Mouse (Mus musculus): ENCODE measurements at regions not wholly inside any gene's neighbourhood (a gene's known extent, or its start where the extent isn't known, plus 50 kb on each side); places are given as distances from the start of the nearest gene placed in this dataset.

DNA sequence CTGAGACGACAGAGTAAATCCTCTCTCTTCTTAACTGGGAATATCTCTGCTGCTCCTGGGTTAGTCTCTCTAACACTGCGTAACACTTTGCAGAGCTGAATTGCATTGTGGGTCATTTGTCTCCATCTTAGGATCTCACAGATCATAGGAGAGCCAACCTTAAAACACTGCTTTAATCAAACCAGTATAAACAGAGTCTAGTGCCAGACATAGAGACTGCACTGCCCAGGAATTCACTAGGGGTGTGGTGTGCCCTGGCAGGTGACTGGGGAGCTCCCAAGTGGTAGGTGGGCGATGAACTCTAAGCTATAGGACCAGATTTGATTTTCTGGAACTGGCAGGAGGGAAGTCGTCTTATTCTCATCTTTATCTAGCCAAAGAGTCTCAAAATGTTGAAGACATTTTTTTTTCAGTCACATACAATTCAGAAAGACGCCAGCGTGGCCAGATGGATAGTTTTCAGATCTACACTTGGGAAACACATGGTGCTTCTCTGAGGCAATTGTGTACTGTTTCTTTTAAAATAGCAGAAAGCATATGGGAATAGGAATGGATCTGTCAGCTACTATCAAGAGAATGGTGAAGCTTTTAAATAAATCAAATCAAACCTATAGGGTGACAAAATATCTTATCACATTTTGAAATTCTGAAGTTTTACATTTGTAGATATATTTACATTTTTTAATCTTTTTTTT, 175.7 kb downstream of the Spry2 start:
- DNase-seq (ENCODE audit: extremely low spot score in 1 of 2, low spot score in 1 of 2), result no peak

DNA sequence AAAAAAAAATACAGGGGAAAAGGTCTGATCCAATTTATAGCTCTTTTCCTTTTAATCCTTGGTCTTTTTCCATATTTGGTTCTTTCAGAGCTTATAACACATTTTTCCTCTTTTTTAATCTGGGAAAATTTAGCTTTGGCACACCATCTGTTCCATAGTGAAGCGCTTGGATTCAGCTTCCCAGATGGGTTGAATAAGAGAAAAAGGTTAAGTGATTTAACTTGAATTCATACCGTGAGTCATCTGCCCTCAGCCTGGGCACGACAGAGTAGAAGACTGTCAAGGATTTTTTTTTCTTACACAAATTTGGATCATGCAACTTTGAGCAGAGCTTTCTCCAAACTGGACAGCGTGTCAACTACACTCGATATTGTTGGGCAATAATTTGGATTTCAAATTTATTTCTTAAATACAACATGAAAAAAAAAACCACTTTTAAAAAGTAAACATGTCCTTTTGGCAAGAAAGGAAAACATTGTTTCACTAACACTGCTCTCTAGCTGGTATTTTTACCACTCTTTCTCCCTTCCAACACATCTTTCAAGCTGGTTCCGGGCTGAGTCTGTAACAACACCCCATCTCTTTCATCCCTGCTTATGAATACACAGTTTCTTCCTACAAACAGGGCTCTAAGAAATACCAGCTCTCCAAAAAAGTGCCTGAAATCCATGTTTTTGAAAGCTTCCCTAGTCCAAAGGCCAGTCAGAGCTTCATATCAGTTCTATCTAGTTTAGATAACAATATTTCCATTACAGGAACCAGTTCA, 177.8 kb downstream of the Spry2 start:
- no peak for DNase-seq (ENCODE audit: extremely low spot score in 1 of 2, low spot score in 1 of 2)

DNA sequence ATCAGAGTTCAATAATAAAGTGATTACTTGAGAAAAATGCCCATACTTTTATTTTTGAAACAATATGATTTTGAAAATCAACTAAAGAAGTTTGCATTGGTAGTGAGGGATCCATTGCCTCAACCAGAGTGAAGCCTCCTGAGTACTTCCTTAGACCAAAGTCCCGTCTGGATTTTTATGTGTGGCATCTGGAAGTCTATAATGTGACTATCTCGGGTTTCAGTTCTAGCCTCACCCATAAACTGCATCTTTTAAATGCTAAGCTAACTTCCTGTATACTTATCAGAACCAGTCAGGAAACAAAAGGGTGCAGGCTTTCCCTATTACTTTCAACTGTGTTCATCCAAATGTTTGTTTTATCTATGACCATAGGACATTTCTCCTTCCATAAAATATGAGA, 178.8 kb downstream of the Spry2 start:
- DNase-seq (ENCODE audit: extremely low spot score in 1 of 2, low spot score in 1 of 2), result no peak

DNA sequence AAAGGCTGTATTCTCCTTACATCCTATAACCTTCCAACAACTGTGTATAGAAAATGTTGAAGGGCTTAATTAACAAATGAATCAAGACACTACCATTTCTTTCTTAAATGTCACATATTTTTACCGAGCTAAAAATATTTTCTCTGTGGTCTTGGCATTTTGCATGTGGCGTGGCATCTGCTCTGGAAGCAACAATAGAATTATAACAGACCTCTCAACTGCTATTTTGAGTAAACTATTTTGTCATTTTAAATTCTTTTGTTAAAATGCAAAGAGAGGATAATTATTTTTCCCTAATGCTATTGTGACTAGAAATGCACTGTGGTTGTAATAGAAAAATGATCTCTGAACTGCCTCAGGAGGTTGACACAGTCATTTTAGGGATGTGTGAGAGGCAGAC, 187.9 kb downstream of the Spry2 start:
- DNase-seq (ENCODE audit: extremely low spot score in 1 of 2, low spot score in 1 of 2), result no peak

DNA sequence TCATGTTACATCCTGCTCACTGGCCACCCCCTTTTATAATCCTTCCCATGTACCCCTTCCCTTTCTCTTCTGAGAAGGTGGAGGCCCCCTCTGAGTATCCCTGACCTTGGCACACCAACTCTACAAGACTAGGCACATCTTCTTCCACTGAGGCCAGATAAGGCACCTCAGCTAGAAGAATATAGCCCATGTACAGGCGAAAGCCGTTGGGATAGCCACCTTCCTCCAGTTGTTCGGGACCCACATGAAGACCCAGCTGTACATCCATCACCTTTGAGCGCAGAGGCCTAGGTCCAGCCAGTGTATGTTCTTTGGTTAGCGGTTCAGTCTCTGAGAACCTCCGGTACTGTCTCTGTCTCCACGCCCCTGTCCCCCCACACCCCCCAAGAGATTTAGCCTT, 189.9 kb downstream of the Spry2 start:
- no peak for DNase-seq (ENCODE audit: extremely low spot score in 1 of 2, low spot score in 1 of 2)

DNA sequence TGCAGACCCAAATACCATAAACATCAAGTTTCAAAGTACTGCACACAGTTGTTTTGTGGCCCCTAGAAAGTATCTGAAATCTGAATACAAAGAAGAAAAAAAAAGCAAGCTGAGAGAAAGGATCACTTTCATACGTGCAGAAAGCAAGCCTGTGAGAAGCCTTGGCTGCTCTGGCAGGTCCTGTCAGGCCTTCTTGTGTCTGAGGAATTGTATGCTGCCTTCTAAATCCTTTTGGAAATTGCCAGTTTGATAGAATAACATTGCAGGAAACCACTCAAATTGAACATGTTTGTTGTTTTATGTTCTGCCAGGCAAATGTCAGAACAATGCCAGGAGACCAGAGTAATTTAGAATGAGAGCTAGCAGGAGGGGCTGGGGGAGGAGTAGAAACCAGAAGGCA, 198.0 kb downstream of the Spry2 start:
- no peak for DNase-seq (ENCODE audit: extremely low spot score in 1 of 2, low spot score in 1 of 2)

DNA sequence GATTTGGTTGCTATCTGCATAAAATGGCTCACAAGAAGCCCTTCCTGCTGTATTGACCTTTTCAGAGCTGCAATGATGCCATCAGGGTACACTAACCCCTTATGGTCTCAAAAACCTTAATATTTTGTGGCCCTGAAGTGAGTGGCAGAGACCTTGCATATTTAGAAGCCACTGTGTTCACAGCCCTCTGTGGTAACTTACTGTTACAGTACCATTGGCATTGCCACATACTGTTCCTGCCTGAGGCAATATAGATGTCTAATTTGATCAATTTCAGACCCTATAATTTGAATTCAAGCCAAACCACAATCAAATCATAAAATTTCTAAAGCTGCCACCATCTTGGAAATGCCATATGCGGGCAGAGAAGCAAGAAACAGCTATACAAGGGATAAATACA, 198.5 kb downstream of the Spry2 start:
- DNase-seq (ENCODE audit: extremely low spot score in 1 of 2, low spot score in 1 of 2), result no peak

DNA sequence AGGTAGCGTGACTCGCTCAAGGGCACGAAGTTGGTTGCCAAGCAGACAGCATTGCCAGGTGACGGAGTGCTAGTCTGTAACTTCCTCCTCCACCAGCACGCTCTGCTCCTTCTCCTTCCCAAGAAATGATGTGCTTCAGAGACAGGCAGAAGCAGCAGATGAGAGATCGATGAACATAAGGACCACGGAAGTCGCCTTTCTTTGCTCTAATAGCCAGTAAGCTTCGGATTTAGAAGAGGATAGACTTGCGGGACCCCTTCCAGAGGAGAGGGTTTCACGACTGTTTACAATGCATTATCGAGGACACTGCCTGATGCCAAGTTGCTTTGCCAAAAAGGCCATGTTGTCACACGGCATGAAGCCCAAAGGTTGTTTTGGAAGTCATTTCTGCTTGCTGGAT, 199.2 kb downstream of the Spry2 start:
- no peak for DNase-seq (ENCODE audit: extremely low spot score in 1 of 2, low spot score in 1 of 2)

DNA sequence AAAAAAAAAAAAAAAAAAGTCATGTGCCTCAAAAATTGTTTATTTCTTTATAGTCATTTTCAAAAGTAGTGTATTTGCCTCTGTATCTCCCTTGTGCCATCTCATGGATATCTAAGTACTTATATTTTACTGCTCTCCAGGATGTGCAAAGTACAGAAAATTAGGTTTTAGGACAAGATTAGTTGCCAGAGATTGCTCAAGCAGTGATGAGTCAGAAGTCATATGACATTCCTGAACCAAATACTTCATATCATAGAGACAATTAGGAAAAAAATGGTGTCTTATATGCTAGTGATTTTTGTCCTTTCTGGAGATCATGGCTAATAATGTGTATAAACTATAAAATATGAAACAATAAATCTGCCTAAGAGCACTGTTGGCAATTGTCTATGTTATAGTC, 201.7 kb downstream of the Spry2 start:
- DNase-seq (ENCODE audit: extremely low spot score in 1 of 2, low spot score in 1 of 2), result no peak

DNA sequence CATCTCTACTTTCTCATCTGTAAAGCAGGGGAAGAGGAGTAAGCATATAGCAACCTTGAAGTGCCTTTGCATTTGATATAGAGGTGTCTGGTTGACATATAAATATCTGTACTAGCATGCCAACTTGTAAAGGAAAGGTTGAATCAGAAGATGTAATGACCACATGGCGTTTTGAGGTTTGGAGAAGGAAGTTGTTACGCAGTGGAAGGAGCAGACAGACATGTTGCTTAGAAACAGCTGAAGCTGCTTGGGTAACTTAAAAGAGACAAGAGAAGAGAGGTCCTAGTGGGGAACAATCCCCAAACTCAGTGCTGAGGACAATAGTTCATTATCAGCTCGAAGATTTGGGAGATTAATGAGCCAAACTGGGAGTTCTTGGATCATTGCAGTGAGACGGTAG, 202.9 kb downstream of the Spry2 start:
- DNase-seq (ENCODE audit: extremely low spot score in 1 of 2, low spot score in 1 of 2), result no peak

DNA sequence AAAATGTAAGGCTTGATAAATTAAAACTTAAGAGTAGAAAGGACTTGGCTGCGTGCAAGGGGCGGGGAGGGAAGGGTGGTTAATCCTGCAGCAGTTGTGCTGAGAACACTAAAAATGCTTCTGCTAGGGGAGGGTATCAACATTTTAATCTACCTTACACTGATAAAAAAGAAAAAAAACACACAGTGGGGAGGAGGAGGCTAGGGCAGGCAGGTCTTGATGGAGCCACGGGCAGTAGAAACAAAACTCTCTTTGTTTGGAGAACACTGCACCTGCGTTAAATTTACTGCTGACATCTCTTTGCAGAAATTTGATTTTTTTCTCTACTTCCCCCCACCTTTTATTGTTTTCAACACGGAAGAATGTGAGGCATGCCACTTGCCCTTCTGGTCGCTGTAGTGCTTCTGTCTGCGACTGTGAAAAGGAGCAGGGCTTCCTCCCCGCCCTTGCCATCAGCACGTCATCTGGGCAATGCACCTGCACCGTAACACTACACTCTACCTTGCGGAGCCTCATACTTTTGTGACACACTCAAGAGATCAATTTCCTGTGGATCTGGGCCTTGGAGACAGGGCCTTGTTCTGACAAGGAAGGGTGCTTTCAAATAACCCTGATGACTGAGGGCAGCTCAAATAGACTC, 211.7 kb downstream of the Spry2 start:
- no peak for DNase-seq (ENCODE audit: extremely low spot score in 1 of 2, low spot score in 1 of 2)

DNA sequence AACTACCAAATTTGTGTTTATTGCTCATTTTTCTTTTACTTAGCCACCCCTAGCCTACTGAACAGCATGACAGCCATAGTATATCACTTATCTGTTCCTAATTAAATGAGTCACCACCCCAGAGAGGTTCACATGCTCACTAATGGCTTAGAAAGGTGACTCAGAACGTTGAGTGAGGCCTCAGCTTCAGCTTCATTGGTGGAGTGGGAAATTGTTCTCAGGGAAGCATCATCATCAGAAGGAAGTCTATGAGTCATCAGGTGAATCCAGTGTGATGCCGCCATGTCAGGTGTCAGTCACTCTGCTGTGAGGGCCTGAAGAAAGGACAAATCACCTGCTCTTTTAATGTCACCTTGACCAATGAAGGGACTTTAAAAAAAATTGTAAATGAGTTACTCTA, 212.3 kb downstream of the Spry2 start:
- DNase-seq (ENCODE audit: extremely low spot score in 1 of 2, low spot score in 1 of 2), result no peak

DNA sequence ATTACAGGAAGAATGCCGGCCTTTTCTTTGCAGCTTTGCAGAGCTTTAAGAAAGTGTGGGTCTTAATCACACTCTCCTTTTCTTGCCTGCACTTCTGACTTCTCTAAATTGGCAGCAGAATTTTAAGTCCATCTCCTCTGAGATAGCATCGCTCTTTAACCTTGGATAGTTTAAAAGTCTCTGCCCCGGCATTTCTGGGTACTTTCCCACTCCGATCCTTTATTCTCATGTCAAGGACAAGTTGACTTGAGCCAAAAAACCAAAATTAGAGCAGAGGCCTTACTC, 220.0 kb downstream of the Spry2 start:
- DNase-seq (ENCODE audit: extremely low spot score in 1 of 2, low spot score in 1 of 2), result no peak

DNA sequence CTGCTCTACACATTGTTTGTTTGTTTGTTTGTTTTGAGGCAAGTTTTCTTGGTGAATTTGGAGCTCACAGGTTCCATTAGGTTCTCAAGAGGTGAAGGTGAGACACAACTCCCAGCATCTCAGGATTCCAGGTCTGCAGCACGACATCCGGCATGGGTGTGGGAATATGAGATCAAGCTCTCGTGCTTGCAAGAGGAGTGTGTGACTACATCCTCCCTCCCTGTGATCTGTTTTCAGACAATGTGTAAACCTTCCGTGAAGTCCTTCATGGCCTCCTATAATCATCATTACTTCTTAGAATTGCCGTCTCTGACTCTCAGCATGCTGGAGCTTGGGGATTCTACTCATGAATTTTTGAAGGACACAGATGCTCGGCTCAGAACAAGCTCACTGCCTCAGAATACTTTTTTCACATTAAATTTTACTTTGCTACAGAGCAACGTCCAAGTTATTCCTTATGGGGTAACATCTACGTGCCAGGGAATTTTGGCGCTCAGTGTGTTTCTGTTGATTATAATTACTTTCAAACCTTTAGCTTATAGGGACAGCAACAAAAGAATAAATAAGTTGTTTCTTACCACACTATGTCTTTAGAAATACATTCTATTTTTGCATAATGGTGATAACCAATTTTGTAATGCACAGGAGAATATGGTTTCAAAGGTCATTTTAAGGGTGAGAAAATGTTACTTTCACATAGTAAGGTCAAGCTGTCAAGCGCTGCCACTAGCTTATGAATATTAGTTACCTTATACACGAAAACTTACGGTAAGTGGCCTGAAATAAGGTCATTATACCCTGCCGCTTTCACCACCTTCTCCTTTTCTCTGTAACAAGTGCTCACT, 220.6 kb downstream of the Spry2 start:
- no peak for DNase-seq (ENCODE audit: extremely low spot score in 1 of 2, low spot score in 1 of 2)

DNA sequence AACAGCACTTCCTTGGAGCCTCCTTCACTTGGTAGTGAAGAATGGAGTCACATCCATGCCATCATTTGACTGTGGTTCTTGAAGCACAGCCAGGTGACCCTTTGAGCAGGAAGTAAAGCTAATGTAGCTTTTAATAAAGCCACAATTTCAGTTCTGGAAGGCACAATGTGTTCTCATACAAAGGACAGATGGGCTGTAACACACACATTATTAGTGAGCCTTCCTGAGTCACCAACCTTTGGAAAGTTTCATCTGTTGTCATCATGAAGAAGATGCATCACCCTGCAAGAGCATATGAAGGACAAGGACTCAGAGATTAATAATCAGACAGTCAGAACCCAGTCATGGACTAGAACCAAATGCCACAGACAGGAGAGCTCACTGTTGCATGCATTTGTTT, 221.6 kb downstream of the Spry2 start:
- no peak for DNase-seq (ENCODE audit: extremely low spot score in 1 of 2, low spot score in 1 of 2)

DNA sequence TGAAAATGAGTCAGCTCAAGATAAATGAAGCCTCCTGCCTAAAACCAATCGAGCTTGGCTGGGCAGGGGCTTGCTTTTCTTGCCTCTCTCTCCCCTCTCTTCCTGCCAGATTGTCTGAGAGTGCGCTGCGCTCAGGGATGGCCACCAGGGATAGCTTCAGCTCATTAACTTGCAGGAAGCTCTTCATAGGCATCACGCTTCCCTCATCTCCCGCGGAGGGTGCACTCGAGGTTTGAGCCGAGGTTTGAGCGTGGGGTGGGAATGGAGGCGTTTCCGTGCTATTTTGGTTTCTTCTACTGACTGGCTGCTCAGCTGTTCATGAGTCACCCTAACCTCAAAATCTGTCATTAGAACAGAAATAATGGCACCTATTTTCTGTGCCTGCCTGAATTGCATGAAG, 227.7 kb downstream of the Spry2 start:
- DNase-seq (ENCODE audit: extremely low spot score in 1 of 2, low spot score in 1 of 2), result peak; percentile 30 to 48

DNA sequence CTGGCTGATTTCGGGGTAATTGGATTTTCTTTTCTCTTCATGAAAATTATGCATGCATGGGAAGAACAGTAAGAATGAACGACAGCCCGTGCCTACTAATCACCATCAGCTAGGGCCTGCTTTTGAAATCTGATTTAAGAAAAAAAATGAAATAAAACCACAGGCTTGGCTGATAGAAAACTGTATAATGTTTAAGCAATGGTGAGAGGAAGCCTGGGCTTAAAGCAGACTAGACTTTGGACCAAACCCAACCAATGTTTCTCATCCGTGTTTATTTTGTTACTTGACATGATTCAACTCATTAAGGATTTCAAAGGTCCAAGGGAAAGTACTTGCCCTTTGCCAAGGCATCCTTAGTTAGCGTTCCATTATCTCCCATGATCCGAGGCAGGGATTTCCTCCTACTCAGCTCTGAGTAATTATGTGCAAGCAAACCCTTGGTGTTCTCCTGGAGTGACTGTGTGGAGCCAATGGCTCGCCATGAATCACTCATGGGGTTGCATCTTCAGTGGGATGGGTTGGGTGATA, 231.9 kb downstream of the Spry2 start:
- no peak for DNase-seq (ENCODE audit: extremely low spot score in 1 of 2, low spot score in 1 of 2)

DNA sequence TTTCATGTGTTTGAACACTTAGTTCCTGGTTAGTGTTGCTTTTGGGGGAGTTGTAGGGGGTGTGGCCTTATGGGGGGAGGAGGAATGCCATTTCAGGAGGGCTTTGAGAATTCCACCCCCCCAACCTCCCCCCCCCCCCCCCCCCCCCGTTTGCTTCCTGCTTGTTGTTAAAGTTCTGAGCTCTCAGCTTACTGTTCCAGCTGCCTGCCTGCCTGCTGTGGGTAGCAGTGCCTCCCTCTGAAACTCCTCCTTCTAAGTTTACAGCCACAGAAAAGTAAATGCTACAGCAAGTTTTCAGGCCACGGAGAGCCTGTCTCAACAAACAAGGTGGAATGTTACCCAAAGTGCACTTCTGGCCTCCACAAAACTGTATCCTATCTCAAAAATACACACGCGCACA, 233.1 kb downstream of the Spry2 start:
- DNase-seq (ENCODE audit: extremely low spot score in 1 of 2, low spot score in 1 of 2), result no peak

DNA sequence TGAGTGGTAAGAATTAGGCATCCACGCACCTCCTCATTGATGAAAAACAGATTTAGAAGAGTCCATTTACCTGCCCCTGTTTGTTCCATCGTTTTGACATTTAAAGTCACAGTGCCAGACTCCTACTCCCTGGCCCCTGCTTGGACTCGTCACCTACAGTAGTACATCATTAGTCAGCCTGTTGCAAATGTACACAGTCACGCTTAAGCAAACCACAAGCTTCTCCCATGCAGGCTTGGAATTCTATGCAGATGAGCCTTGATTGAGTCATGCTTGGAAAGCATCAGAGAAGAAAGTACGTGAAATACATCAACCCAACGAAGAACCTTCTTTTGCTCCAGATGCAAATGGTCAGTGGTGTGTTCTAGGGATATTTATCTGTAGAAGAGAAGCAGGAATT, 233.8 kb downstream of the Spry2 start:
- no peak for DNase-seq (ENCODE audit: extremely low spot score in 1 of 2, low spot score in 1 of 2)

DNA sequence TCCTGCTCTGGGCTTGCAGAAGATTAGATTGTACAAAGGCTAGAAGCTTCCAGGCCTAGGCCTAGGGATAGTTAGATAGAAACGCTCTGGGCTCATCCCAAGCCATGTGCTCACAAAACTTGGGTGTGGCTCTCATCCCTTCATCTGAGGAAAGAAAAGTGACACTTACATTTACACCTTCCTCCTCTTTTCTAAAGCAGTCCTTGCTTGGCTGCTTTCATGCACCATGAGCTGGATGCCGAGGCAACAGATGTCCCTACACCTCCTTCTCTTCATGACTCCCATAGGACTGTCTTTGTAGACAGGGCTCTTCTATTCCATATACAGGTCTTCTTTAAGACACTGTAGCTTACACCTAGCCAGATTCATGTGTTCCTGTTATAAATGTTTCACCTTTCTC, 238.3 kb downstream of the Spry2 start:
- no peak for DNase-seq (ENCODE audit: extremely low spot score in 1 of 2, low spot score in 1 of 2)

DNA sequence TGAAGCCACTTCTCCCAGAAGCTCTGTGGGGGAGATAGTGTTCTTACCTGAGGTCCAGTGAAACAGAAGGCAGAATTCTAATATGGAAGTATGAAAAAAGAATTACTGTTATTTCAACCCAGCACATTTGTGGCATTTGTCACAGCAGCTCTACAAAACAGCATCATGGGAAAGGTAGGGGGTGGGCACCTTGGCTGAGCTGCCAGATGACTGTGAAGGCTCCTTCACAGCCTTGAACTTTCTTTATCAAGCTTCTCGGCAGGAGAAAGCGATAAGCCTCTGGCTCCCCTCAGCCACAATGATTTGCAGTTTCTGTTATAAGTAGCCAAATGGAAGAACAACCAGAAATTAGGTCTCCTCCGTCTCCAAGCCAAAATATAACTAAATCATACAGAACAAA, 249.5 kb downstream of the Spry2 start:
- no peak for DNase-seq (ENCODE audit: extremely low spot score in 1 of 2, low spot score in 1 of 2)
